Mouse (Mus musculus) gastrocnemius, postnatal 25 days (tissue): ENCODE results near the gene Hist3h2a. TPM values are rescaled to one million over a fixed set of nuclear protein-coding genes. Genes with fewer than 3 reads are reported as not detected.

Experiments
- DNase-seq: peaks from one replicate; pipeline ENCODE4 v3.0.0; 2022
- long read RNA-seq, 2 experiments: library from polyadenylated mRNA; stranded (forward); transcript quantifications; one replicate each; pipeline ENCODE4 v2.0.0; 2021
- total RNA-seq, 2 experiments: library from RNA; stranded (reverse); gene quantifications; 1 replicate in 1 of 2; 2 replicates in 1 of 2; pipeline ENCODE4 v1.2.3; 2021

Gene Hist3h2a
- 10 to 100 TPM; 10.1 to 11.1 TPM for total RNA-seq
- long read RNA-seq, experiment 1, transcript Hist3h2a-201 (1 exons, 2,146 nt), result major isoform, 76 of 76 reads
- long read RNA-seq, experiment 1, partial matches to known transcripts, result 0 of 76 reads
- long read RNA-seq, experiment 1, other reads (novel, unspliced or antisense), result 0 of 76 reads
- long read RNA-seq, experiment 2, transcript Hist3h2a-201 (1 exons, 2,146 nt), result major isoform, 62 of 62 reads
- long read RNA-seq, experiment 2, partial matches to known transcripts, result 0 of 62 reads
- long read RNA-seq, experiment 2, other reads (novel, unspliced or antisense), result 0 of 62 reads

DNA sequence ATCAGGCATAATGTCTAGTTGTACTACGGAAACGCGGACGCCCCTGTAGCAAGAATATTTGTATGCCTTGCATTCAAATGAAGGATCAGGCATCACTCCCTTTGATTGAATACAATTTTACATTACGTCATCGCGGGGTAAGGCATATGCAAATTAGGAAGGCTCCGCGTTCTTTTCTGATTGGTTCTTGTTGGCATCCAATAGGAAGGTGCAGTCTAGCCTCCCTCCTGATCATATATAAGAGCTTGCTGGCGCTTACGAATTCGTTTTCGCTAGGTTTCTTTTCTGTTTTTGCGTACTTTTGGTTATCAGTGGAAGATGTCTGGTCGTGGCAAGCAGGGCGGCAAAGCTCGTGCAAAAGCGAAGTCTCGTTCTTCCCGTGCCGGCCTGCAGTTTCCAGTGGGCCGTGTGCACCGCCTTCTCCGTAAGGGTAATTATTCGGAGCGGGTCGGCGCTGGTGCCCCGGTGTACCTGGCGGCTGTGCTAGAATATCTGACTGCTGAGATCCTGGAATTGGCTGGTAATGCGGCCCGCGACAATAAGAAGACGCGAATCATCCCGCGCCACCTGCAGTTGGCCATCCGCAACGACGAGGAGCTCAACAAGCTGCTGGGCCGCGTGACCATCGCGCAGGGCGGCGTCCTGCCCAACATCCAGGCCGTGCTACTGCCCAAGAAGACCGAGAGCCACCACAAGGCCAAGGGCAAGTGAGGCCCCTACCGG, at the start of gene Hist3h2a, which contains the start of gene Trim17:
Hist3h2a (plus strand) TSS at position 266 of the 723 bp plus-strand sequence.
Trim17 (plus strand) TSS at position 266 of the 723 bp plus-strand sequence.
- peak; percentile 85 for DNase-seq

DNA sequence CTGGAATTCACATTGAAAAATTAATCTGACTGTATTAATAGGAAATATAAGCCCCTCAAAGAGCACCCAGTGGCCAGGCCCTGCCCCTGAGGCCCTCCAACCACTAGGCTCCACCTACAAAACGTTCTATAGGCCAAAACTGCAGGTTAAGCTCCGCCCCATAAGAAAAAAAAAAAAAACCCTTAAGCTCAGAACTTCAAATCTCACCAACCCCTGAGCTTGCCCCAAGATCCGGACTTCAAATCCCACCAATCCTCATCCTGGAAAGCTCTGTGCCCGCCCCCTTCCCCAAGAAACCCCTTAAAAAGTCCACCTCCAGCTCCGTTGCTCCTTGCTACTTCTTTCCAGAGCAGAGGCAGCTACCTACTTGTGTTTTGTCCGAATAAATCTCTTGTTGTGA, 49.6 kb upstream of the Hist3h2a start:
- DNase-seq, result no peak

DNA sequence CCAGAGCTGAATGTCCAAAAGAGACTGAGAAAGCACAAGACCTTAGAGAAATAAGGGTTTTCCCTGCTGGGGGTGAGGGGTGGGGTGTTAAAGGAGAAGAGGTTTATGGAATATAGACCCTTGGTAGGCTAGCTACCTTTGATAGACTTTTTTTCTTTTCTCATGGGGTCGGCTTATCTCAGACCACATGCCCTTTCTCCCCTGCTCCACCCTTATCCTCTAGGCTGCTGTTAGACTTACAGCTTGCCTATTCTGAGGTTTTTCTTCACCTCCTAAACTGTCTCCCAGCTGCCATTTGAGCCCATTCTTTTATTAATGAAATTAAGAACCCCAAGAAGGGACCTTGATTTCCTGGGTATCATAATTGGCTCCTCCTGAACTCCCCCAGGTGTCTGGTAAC, 40.7 kb upstream of the Hist3h2a start:
- no peak for DNase-seq

DNA sequence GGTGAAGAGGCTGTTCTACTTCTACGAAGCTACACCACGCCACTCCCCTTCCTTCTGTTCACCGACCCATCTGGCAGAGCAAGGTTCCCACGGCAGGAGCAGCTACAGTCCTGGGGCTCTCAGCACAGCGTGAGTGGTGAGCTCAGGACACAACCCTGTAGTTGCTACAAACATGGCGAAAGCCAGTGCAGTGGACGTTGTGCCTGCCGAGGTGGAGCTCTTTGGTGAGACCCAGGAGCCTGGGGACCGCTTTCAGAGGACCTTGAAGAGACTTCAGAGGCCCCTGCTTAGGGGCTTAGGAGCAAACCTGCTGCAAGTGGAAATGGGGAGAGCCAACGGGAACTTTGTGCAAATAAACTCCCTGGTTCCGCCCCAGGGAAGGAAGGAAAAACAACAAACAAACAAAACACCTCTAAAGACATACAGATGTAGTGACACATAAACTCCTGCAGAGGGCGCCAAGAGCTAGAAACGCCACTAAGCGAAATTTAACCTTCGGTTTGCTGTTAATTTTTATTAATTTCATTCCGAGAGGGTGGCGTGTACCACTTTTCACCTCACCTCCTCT, 39.9 kb upstream of the Hist3h2a start:
- DNase-seq, result no peak

DNA sequence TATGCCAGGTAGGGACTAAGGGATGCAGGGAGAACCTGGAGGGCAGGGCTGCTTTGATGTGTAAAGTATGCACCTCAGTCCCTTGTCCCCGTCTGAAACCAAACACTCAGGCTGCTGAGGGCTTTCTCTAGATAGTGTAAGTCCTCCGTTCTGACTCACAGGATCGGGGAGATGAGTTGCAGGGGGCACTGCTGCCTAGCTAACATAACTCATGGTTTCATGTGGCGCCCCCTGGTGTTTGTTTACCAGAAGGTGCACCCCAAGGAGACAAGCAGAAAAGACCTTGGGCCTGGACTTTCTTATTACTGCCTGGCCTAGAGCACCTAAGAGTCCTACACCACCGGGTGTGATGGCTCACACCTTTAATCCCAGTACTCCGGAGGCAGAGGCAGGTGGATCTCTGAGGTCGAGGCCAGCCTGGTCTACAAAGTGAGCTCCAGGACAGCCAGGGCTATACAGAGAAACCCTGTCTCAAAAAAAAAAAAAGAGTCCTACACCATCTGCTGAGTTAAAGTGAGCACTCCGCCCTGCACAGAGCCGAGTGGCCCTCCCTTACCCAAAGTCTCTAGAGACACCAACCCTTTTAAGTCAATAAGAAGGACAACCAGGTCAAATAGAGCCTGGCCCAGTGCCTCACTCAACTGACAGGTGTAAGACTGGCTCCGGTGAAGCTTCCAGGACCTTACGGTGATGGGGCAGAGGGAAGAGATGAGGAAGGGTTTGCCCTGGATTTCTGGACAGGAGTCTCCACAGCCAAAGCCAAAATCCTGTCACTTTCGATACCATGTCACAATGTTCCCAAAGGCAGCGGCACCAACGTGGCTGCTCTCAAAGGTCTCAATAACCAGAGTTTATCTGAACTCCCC, 37.4 kb upstream of the Hist3h2a start:
- no peak for DNase-seq

DNA sequence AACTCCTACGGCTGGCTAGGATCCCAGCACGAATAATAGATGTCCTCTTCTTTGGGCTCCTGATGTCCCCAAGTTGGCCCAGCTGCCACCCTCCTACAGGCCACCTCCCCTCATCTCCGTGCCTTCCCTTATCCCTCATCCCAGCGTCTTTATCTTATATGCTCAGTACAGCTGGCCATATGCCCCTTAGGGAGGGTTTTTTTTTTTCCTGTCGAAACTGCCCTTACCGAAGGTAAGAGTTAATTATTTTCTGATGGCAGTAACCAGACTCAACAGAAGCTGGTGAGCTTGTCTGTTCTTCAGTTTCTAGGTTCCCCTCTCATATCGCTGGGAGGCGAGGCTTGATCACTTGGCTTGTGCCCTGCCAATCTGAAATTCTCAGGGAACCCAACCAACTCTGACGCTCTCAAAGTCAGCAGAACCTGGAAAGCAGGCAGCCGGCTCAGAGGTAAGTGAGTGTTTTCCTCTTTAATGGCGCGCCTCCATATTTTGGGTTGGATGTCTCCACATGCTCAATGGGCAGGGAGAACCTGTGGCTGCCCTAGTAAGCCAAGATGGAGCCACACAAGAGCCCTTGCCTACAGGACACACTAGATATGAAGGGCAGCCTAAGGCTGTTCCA, 36.6 kb upstream of the Hist3h2a start, which contains the start of gene Btnl10:
Btnl10 (plus strand) TSS at position 164 of the 622 bp plus-strand sequence.
- DNase-seq, result no peak

DNA sequence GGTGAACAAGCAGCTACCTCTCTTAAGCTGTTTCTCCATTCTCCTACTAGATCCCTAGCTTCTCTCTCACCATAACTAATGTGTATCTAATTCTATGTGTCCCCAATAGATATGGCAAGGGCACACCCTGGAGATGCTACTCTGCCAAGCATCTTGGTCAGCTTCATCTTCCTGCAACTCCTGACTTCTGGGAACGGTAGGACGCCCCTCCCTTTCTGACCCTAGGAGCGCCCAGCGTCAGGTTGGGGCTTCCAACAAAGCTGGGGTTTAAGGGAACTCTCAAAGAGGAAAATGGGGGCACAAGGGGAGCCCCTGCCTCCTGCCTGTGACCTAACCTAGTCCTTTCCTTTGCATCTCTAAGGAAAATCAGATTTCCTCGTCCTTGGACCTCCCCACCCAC, 35.7 kb upstream of the Hist3h2a start:
- no peak for DNase-seq

DNA sequence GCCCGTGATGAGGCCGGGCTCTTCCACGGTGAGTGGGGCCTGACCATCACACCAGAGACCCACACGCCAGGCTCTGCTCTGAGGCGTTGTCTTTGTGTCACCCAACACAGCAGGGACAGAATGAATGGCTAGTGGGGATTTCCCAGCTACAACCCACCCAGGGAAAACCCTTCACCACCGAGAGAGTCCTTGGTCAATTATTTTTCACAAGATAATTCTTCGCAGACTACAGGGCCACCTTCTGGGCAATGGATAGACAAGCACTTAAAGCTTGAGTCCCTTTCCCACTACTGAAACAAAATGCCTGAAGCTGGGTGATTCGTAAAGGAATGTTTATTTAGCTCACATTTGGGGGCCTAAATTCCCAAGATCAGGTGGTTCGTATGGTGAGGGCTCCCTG, 32.1 kb upstream of the Hist3h2a start:
- DNase-seq, result no peak

DNA sequence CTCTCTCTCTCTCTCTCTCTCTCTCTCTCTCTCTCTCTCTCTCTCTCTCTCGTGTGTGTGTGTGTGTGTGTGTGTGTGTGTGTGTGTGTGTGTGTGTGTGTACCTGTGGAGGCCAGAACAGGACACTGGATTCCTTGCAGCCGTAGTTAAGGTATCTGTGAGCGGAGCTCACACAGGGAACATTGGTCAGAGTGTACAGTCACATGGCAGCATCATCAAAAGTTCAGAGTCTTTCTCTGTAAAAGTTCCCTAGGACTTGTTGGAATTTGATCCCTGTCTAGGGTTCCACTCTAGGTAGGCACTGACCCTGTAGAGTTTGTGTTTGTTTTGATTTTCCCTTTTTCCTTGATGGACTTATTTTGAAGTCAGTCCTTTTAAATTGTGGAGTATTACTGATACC, 27.8 kb upstream of the Hist3h2a start:
- DNase-seq, result no peak

DNA sequence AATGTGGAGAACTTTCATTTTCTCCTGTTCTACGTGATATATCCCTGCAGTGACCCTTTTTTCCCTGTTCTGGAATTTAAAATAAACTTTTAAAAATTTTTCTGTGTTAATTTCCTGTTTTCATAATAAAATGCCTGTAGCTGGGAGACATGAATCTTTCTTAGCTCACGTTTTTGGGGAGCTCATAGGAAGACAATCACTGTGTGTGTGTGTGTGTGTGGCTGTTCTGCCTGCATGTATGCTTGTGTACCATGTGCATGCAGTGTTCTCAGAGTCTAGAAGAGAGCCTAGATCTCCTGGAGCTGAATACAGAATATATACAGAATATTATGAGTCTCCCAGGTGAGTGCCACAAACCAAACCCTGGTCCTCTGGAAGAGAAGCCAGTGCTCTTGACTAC, 27.4 kb upstream of the Hist3h2a start:
- no peak for DNase-seq

DNA sequence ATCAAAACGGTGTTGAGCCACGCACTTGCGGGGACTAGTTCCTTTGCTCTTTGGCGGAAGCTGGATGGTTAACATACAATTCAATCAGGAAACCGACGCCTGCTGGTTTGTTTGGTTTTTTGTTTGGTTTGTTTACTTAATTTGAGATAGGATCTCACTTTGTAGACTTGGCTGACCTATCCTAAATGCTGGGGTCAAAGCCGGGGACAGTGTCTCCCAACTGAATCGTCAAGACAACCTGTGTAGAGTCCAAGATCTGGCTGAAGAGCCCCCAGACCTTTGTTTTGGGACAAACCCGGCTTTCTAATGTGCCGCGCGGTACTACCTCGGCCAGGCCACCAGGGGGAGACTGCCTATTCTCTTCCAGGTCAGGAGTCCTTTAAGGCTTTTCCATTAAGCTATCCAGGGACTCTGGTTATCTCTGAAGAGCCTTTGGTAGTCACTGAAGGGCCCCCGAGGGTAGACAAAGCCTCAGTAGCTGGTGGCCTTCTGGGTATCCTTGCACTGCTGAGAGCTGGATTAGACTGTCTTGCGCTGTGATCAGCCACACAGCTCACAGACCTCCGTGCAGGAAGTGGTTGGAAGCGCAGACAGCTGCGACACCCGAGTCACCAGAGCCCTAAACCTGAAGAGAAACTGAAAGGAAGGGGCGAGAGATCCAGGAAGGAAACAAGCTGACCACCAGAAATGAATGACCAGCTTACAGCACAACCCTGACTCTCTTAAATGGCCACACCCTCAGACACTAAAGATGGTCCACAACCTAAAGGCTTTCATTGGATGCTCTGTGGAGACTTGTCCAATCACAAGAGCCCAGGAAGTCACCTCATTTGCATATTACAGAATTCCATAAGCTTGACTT, 26.5 kb upstream of the Hist3h2a start:
- DNase-seq, result peak; percentile 40

DNA sequence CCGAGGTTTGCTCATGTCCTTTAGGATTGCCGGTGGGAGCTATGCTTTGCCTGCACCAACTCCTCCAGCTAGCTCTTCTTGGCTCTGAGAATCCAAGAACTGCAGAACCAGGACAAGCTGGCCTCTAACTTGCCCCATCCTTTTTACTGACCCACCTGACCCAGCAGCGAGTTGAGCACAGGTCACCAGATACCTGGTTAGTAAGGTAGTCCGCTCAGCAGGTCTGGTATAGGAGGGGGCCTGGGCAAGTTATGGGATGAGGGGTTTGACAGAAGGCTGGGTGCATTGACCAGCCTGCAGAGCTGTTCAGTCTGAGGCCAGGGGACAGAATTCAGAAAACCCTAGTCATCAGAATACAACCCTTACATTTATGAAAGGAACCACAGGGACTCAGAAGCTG, 25.4 kb upstream of the Hist3h2a start:
- no peak for DNase-seq

DNA sequence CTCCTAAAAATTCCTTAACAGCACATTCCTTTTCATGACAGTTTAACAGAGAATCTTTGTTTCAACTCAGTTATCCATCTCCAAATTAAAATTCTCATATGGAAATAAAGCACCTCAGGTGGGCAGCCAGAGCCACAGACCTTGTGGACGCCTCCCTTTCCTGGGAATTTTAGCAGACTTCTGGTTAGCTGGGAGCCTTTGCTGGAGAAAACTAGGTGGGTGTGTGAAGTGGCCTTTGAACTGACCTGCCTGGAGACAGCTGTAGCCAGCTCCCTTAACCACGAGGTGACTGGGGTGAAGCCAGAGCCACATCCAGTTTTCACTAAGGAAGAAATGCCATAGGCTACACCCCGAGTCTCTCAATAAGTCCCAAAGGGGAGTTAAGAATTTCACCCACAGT, 24.8 kb upstream of the Hist3h2a start:
- DNase-seq, result no peak

DNA sequence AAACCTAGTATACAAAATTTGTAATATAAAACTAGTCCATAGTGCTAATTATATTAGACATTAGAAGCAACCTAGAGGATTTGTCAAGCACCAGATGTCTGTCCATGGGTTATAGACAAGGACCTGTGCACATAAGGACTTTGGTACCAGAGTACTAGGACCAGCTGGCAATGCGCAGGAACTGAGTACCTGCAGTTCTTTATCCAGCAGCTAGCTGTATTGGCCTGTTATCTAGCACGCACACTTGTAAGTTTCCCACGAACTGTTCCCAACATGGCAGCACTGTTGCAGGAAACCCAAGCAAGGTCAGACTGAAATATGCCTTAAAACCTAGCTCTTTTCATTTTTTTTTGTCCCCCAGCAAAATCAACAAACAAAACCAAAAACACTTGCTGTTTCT, 24.2 kb upstream of the Hist3h2a start:
- no peak for DNase-seq

DNA sequence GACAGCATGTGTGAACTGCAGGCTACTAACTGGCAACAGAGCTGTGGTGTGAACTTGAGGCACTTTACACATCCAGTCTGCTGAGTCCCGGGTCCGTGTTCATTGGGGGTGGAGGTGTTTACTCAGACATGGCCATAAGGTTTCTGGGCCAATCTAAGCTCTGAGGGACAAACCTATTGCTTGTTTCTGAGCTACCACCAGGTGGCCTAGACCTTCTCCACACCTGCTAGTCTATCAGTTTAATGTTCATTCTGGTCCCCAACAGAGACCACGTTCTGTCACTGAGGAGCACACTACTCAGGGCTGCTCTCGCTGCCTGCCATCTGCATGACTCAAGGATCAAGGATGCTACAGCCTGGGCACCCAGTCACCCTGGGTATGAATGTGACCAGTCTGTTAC, 22.9 kb upstream of the Hist3h2a start:
- DNase-seq, result no peak

DNA sequence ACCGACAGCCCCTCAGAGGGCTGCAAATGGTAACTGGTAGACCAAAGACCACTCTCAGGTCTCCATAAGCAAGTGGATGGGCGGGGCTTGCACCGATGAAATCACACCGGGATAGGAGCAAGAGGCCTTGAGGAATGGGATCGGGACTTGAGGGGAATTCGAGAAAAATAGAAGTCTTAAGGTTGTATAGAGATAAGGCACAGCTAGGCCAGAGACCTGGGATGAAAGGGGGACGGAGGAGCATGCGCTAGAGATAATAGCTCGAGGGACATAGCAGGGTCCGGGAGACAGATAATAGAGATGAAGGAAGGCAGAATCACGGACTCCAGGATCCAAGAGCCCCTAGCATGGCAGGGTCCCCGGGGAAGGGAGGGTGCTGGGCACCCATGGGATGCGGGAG, 16.6 kb upstream of the Hist3h2a start:
- no peak for DNase-seq

DNA sequence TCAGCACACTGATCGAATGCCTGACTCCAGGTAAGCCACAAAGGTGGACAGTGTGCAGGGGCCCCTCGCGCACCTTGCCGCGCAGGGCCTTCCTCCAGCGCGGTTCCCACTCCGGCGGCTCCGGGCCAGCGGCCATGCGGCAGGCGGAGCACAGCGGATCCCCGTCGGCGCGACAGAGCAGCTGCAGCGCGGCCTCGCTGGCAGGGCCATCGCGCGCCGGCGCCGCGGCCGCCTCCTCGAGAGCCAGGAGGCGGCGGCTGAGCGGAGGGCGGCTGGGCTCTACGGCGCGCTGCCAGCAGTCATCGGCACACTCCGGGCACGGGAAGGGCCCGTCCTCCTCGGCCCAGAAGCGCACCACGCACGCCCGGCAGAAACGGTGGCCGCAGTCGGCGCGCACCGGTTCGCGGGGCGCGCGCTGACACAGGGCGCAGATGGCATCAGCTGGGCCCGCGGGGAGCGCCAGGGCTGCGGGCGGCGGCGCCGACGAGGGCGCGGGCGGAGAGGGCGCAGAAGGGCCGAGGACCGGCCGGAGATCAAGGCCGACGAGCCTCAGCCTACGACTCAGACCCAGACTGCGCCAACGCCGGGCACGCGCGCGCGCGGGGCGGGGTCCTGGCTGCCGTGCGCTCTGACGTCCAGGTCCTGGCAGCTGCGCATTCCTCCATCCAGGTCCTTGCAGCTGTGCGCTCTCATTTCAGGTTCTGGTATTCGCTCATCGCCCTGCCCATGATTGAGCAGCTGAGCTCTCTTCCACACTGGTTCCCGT, 16.0 kb upstream of the Hist3h2a start, which contains the start of gene Rnf187:
Rnf187 (minus strand) TSS at position 595 of the 766 bp plus-strand sequence.
- peak; percentile 91 for DNase-seq

DNA sequence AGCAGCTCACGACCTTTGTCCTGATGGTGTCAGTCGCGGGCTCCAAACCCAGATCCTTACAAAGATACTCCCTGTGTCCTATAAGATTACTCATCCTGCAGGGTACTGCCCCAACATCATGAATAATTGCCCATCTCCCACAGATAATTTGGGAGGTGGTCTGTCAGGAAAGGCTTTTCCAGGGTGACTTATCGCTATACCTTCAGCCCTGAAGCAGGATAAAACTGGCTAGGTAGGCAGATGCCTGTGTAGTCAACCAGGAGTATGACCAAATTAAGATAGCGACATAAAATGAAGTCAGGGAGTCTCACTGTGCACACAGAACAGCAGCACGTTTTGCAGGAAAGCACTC, 15.4 kb upstream of the Hist3h2a start:
- DNase-seq, result no peak

DNA sequence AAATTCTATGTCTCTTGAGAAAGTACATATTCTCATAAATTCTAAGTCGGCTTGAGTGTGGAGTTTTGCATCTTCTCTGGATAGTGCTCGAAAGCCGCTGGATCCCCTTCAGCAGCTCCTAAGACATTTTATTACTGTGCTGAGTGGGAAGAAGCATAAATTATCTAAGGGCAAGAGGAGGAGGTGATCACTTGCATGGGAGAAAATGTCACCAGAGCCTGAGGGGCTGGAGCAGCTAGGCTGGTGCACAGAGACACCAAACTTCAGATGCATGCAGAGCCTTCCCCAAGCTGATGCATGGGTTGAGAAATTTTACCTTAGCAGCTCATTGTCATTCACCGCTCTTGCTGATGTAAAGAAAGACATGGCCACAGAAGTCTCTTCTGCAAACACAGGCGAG, 10.3 kb upstream of the Hist3h2a start:
- no peak for DNase-seq

DNA sequence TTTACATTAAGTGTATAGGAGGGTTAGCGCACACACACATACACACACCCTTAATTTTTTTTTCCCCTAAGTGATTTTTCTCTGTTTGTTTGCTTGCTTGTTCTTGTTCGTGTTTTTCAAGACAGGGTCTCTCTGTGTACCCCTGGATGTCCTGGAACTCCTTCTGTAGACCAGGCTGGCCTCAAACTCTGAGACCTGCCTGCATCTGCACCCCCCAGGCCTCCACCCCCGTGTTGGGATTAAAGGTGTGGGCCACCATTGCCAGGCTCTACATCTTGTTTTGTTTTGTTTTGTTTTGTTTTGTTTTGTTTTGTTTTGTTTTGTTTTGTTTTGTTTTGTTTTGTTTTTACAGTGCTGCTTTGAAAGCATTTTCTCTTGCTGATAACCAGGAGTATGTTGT, 7.2 kb upstream of the Hist3h2a start:
- DNase-seq, result no peak
